Mouse (Mus musculus): ENCODE data around the gene Slc35b3.

Slc35b3 gene

GRCm38 (mm10) chr13:38938433-38938832, 22.2 kb downstream of the Slc35b3 start:
- DNase-seq (ENCODE audit: low spot score) = no peak

- no peak for DNase-seq (ENCODE audit: low spot score)
Observed at GRCm38 (mm10) chr13:38936860-38937471, 23.7 kb downstream of the Slc35b3 start.

- no peak for DNase-seq (ENCODE audit: low spot score)
Observed at GRCm38 (mm10) chr13:38935856-38936446, 24.7 kb downstream of the Slc35b3 start.

GRCm38 (mm10) chr13:38929843-38930578, 30.7 kb downstream of the Slc35b3 start:
- DNase-seq (ENCODE audit: low spot score) = no peak

- no peak for DNase-seq (ENCODE audit: low spot score)
Observed at GRCm38 (mm10) chr13:38922676-38923075, 38.0 kb downstream of the Slc35b3 start.

- no peak for DNase-seq (ENCODE audit: low spot score)
Observed at GRCm38 (mm10) chr13:38921306-38921705, 39.4 kb downstream of the Slc35b3 start.

GRCm38 (mm10) chr13:38918188-38918885, 42.3 kb downstream of the Slc35b3 start:
- no peak for DNase-seq (ENCODE audit: low spot score)

GRCm38 (mm10) chr13:38917556-38917955, 43.1 kb downstream of the Slc35b3 start:
- DNase-seq (ENCODE audit: low spot score) = no peak

GRCm38 (mm10) chr13:38914771-38915170, 45.9 kb downstream of the Slc35b3 start:
- no peak for DNase-seq (ENCODE audit: low spot score)

- DNase-seq (ENCODE audit: low spot score) = no peak
Observed at GRCm38 (mm10) chr13:38892364-38892763, 68.3 kb downstream of the Slc35b3 start.
